Mouse (Mus musculus) heart, embryonic 13.5 days (tissue): ENCODE results near the gene Hgfac. TPM values are rescaled to one million over a fixed set of nuclear protein-coding genes. Genes with fewer than 3 reads are reported as not detected.

ENCODE experiments used
- ATAC-seq: fragments of 200-750 bp; cut with Nextera tagmentation; 2 replicates; pipeline ENCODE4 v1.8.0; 2017; ENCODE audit warnings: moderate TSS enrichment; ENCODE audit not compliant: insufficient number of reproducible peaks, low FRiP score, low TSS enrichment; ENCODE audit errors: extremely low read depth
- H3K27ac ChIP-seq: fragments of 300-500 bp; sonication (generic); replicated peaks from 2 replicates; pipeline ENCODE4 v1.5.1; 2015; ENCODE audit warnings: moderate library complexity, mild to moderate bottlenecking, inconsistent platforms
- H3K27me3 ChIP-seq: fragments of 300-500 bp; sonication (generic); replicated peaks from 2 replicates; pipeline ENCODE4 v1.6.1; 2015; ENCODE audit warnings: mild to moderate bottlenecking, inconsistent platforms
- H3K36me3 ChIP-seq: fragments of 300-500 bp; sonication (generic); 2 replicates; pipeline ENCODE4 v1.6.1; 2015; ENCODE audit warnings: mild to moderate bottlenecking, inconsistent platforms
- H3K4me1 ChIP-seq: fragments of 300-500 bp; sonication (generic); 2 replicates; pipeline ENCODE4 v1.6.1; 2015; ENCODE audit warnings: inconsistent platforms
- H3K4me2 ChIP-seq: fragments of 300-500 bp; sonication (generic); 2 replicates; pipeline ENCODE4 v1.6.1; 2015; ENCODE audit warnings: inconsistent platforms, mild to moderate bottlenecking, moderate library complexity
- H3K4me3 ChIP-seq: fragments of 300-500 bp; sonication (generic); 2 replicates; pipeline ENCODE4 v1.5.1; 2015; ENCODE audit warnings: moderate library complexity, mild to moderate bottlenecking, inconsistent platforms
- H3K9ac ChIP-seq: fragments of 300-500 bp; sonication (generic); 2 replicates; pipeline ENCODE4 v1.6.1; 2015; ENCODE audit warnings: inconsistent platforms, mild to moderate bottlenecking, moderate library complexity
- H3K9me3 ChIP-seq: fragments of 300-500 bp; sonication (generic); 2 replicates; pipeline ENCODE4 v1.6.1; 2016; ENCODE audit warnings: inconsistent platforms
- WGBS: fragments of 180-500 bp; shearing (Covaris S2); methylation state at CpG from one replicate; pipeline ENCODE4 v1.1.7; 2015; ENCODE audit warnings: mixed read lengths; 5-methylcytosine and 5-hydroxymethylcytosine counted together
- polyA plus RNA-seq: library from polyadenylated mRNA; unstranded; fragments of >200 nt; fragmentation: Nextera tagmentation; extraction: Ambion mirVana; gene quantifications from 2 replicates; pipeline ENCODE4 v1.2.1, GENCODE M21; 2015

Gene Hgfac
- polyA plus RNA-seq = 0.83 and 2.1 TPM in 2 replicates

DNA sequence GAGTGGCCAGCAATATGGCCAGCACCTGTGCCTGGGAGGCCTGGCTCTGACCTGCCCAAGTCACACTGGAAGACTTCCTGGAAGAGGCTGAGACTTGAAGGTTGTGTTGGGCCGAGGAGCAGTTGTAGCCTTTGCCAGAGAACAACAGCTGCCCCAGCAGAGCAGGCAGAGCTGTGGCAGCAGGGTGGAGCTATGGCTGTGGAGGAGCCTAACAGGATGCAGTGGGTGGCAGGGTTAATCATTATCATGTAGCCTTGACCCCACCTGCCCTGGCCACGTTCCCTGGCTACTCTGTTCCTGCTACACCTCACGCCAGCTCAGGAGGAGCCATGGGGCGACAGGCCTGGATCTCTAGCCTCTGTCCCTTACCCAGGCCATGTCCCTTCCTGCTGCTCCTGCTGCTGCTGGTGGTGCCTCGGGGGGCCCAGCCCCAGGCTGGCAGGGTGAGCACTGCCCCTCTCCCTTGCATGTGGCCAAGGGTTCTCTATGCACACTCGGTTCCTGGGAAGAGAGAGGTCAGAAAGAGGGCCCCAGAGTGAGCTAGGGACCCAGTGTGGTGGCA lies at the start of gene Hgfac:
Gene Hgfac (plus strand): TSS at position 242 of the 562 bp plus-strand sequence.
- H3K4me3 ChIP-seq = no peak within 1 kb of the TSS
- H3K4me2 ChIP-seq = no peak within 1 kb of the TSS
- no peak within 1 kb of the TSS for H3K27ac ChIP-seq
- ATAC-seq = no peak
- no peaks in the 10 kb centered on the region for H3K4me1 ChIP-seq
- H3K27me3 ChIP-seq = 0 out of 2 replicates have a peak, but pooled peaks cover 4% of the 10 kb centered on the region
- WGBS = 38% methylated on average over 6 of the region's 6 CpGs
- no peak within 1 kb of the TSS for H3K9ac ChIP-seq
- H3K9me3 ChIP-seq = no peaks in the 10 kb centered on the region
- no peaks in the 10 kb centered on the region for H3K36me3 ChIP-seq

DNA sequence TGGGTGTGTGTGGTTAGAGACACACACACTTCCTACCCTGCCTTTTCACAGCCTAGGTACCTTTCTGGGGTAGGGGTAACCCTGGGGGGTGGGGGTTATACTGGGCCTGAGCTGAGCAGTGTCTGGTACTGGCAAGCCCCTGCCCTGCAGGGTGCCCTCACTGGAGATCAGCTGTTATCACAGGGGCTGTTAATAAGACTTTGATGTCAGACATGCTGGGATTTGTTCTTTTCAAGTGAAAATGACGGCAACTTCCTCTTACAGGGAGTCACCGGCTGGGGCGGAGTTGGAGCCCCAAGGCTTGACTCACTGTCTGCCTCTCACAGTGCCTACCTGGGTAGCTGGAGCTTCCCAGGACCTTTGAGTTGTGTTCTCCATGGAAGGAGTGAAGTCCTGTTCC lies 42.6 kb upstream of the Hgfac start:
- H3K4me3 ChIP-seq = no peak overlapping the region
- peaks cover 36% of the 10 kb centered on the region for H3K4me1 ChIP-seq
- WGBS = 34% methylated on average over 3 of the region's 3 CpGs
- H3K36me3 ChIP-seq = peaks cover 19% of the 10 kb centered on the region; the same call in 1 of the 2 replicates
- no peak overlapping the region for H3K4me2 ChIP-seq
- no peak for ATAC-seq
- 0 out of 2 replicates have a peak overlapping the region, but pooled peaks have one; percentile 24 for H3K9ac ChIP-seq
- no peak overlapping the region for H3K27ac ChIP-seq
- no peaks in the 10 kb centered on the region for H3K9me3 ChIP-seq
- no peaks in the 10 kb centered on the region for H3K27me3 ChIP-seq

DNA sequence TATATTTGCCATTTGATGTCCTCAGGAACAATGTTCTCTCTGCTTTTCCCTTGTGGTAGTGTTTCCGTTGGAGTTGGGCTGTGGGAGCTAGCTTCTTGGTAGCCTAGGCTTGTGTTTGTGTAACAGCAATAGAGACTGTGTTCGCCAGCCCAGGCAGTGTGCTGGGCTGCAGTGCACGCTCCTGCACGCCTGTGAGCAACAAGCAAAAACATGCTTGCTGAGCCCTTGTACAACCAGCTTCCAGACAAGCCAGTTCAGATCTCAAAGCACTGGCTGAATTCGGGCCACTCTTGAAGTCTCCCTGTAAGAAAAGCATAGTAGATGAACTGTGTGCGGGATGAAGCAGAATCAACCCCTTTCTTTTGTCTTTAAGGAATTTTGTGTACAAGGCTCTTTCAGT lies 42.0 kb upstream of the Hgfac start:
- Histone ChIP-seq H3K4me2 (no peak overlapping the region), H3K4me3 (no peak overlapping the region), H3K27me3 (no peaks in the 10 kb centered on the region), H3K27ac (no peak overlapping the region), H3K9me3 (no peaks in the 10 kb centered on the region), H3K4me1 (peaks cover 40% of the 10 kb centered on the region), H3K36me3 (peaks cover 14% of the 10 kb centered on the region; the same call in 1 of the 2 replicates), H3K9ac (no peak overlapping the region)
- no peak for ATAC-seq
- WGBS = 79% methylated on average over 6 of the region's 6 CpGs

DNA sequence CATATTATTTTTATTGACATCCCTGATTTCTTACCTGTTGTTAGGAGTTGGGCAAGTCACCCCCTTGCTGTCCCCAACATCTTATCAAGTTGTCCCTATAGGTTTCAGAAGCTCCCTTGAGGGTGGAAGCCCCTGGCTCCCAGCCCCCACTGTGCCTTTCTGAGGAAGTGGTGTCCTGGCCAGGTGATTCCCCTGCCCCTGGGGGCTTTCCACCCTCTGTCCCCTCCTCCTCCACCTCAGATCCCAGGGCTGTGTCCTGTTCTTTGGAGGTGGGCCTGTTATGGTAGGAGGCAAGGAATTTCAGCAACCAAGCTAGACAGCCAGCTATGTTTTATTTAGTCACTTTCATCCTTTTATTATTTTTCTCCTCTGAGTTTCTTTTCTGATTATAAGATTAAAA lies 41.0 kb upstream of the Hgfac start:
- ATAC-seq = no peak
- Histone ChIP-seq H3K4me1 (peaks cover 46% of the 10 kb centered on the region), H3K9me3 (no peaks in the 10 kb centered on the region), H3K36me3 (peaks cover 14% of the 10 kb centered on the region; the same call in 1 of the 2 replicates), H3K27ac (no peak overlapping the region), H3K4me3 (no peak overlapping the region), H3K27me3 (no peaks in the 10 kb centered on the region), H3K9ac (no peak overlapping the region), H3K4me2 (no peak overlapping the region)

DNA sequence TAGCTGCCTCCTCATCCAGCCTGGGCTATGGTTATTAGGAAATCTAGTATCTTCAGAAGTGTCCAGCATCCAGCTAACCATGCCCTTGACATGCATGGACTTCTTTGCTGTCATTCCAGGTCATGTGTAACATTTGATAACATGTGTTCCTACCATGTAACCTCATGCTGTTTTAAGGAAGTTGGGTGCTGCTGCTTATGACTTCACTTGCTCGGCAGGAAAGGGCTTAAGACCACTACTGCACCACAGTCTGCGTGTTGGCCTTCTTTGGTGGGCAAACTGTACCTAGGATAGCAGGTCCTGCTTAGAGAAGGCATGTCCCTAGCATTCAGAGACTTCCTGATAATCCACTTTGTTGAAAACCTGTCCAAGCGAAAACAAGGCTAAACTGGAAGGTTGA lies 40.2 kb upstream of the Hgfac start:
- Histone ChIP-seq H3K9ac (no peak overlapping the region), H3K27ac (no peak overlapping the region), H3K4me2 (no peak overlapping the region), H3K27me3 (no peaks in the 10 kb centered on the region), H3K4me1 (peaks cover 51% of the 10 kb centered on the region), H3K36me3 (peaks cover 18% of the 10 kb centered on the region), H3K4me3 (no peak overlapping the region), H3K9me3 (no peaks in the 10 kb centered on the region)
- 71% methylated on average over 3 of the region's 3 CpGs for WGBS
- ATAC-seq = no peak

DNA sequence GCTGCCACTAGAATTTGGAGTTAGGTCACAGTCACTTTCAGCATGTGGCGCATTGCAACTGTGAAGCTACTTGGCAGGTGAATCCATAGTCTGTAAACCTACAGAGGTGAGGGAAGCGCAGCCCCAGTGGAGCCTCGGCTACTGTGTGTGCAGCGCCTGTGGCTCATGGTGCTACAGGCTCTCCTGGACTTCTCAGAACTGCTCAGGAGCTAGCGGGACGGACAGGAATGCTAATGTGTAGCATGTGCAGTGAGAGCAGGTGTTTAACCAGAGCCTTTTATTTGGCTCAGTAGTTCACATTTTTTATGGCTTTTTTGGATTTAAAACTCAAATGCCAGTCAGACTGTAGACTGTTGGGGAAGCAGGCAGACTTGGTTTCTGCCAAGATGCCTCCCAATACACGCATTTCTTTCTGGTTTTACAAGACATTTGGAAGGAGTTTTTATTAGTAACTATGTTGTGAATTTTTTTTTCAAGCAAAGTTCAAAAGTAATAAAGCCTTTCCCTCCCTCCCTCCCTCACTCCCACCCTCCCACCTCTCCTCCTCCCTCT lies 37.6 kb upstream of the Hgfac start:
- Histone ChIP-seq H3K4me1 (peaks cover 44% of the 10 kb centered on the region), H3K9me3 (no peaks in the 10 kb centered on the region), H3K27me3 (no peaks in the 10 kb centered on the region), H3K27ac (peak overlapping the region; percentile 53), H3K9ac (no peak overlapping the region; the same call in 1 of the 2 replicates), H3K4me2 (no peak overlapping the region), H3K4me3 (no peak overlapping the region), H3K36me3 (peaks cover 23% of the 10 kb centered on the region)
- 74% methylated on average over 7 of the region's 7 CpGs for WGBS
- ATAC-seq = no peak

DNA sequence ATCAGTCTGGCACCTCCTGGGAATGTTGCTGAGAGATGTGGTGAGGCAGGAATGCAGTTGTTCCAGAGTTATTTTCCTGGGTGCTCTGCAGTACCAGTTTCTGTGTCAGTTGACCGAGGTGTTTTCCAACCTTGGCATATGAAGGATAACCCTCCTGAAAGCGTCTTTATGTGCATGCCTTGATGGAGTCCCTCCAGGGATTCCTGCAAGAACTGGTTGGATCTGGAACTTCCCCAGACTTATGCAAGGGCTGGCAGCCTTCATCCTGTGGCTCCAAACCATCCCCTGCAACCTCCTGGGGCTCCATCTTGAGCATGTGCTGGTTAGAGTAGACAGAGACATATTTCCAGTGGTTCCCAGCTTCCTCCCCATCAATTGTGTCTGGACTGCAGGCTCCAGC lies 36.5 kb upstream of the Hgfac start:
- Histone ChIP-seq H3K9me3 (no peaks in the 10 kb centered on the region), H3K27me3 (no peaks in the 10 kb centered on the region), H3K4me2 (no peak overlapping the region), H3K9ac (no peak overlapping the region), H3K4me1 (peaks cover 45% of the 10 kb centered on the region), H3K36me3 (peaks cover 23% of the 10 kb centered on the region), H3K27ac (no peak overlapping the region), H3K4me3 (no peak overlapping the region)
- 83% methylated on average over 2 of the region's 2 CpGs for WGBS
- ATAC-seq = no peak

DNA sequence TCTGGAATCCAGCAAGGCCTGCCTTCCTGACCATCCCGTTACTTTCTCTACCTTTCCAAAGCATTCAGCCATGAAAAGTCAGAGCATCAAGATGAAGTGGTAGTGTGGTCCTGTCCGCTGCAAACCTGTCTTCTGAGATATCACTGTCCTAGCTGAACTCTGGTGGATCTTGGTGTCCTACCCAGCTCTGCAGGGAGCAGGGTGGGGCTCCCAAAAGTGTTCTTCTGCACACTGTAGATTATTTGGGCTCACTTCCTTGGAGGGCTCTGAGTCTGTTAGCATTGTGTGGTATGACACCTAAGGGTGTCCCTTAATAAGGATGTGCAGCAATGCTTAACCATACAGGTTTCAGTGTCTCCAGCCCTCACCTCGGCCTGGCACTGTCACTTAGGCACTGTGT lies 35.6 kb upstream of the Hgfac start:
- ATAC-seq = no peak
- Histone ChIP-seq H3K4me1 (peaks cover 40% of the 10 kb centered on the region), H3K9me3 (no peaks in the 10 kb centered on the region), H3K4me2 (no peak overlapping the region), H3K27me3 (no peaks in the 10 kb centered on the region), H3K4me3 (no peak overlapping the region), H3K27ac (no peak overlapping the region), H3K36me3 (peaks cover 30% of the 10 kb centered on the region), H3K9ac (no peak overlapping the region)
- WGBS = 84% methylated on average over 3 of the region's 3 CpGs

DNA sequence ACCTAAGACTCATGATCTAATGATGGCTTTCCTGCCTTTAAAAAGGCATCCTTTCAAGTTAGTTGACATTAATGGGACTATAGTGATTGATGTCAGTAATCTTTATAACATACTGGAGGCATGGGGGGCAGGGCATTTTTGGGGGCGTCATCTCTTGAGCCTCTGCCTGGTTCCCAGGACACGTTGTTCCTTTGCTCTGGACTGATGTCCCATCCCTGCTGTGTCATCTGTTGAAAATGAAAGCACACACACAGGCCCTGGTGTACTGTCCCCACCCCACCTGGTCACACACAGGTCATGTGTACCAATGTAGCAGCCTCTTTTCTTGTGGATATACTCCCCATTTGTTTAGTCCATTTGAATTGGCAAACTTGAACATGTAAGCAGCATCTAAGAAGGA lies 34.7 kb upstream of the Hgfac start:
- no peak for ATAC-seq
- Histone ChIP-seq H3K9me3 (no peaks in the 10 kb centered on the region), H3K4me3 (no peak overlapping the region), H3K27ac (no peak overlapping the region), H3K4me1 (peaks cover 40% of the 10 kb centered on the region), H3K9ac (no peak overlapping the region), H3K27me3 (no peaks in the 10 kb centered on the region), H3K36me3 (peaks cover 30% of the 10 kb centered on the region), H3K4me2 (no peak overlapping the region)
- WGBS = 86% methylated on average over 2 of the region's 2 CpGs

DNA sequence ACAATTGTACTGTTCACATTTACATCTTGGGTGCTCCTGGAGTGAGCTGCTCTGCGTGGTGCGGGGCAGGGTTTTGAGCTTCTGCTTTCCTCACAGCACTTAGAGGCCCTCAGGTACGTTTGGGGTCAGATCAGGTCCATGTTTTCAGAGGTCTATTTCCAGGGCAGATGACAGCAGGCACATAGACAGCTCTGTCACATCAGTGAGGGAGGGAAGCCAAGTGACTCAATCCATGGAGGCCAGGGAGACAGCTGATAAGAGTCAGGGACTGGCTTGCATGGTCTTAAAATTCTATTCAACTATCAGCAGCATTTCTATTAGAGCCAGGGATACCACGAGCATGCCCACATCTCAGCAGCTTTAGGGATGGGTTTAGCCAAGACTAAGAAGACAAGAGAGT lies 32.1 kb upstream of the Hgfac start:
- Histone ChIP-seq H3K9me3 (no peaks in the 10 kb centered on the region), H3K4me1 (peaks cover 23% of the 10 kb centered on the region), H3K36me3 (peaks cover 36% of the 10 kb centered on the region), H3K27me3 (no peaks in the 10 kb centered on the region), H3K4me2 (no peak overlapping the region), H3K9ac (no peak overlapping the region), H3K27ac (peak overlapping the region; percentile 13), H3K4me3 (no peak overlapping the region)
- ATAC-seq = no peak
- 66% methylated on average over 4 of the region's 4 CpGs for WGBS

DNA sequence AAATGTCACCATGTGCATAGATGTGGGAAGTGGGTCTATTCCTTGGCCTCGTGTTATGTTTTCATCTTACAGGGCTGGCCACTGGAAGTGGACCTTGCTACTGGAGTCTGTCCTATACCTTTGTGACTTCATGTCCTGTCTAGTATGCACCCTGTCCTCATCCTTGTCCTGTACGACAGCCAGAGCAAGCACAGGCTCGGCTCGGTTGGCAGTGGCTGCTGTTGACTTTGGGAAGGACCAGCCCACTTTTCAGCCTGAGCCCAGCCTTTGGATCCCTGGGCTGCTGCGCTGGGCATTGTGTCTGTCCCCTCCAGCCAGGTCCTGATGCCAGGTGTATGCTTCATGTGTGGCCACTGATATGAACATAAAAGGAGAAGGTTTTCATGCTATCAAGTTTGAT lies 30.7 kb upstream of the Hgfac start:
- Histone ChIP-seq H3K4me3 (no peak overlapping the region), H3K27ac (no peak overlapping the region), H3K36me3 (peaks cover 33% of the 10 kb centered on the region), H3K27me3 (no peaks in the 10 kb centered on the region), H3K4me2 (no peak overlapping the region), H3K9me3 (no peaks in the 10 kb centered on the region), H3K9ac (no peak overlapping the region), H3K4me1 (peaks cover 13% of the 10 kb centered on the region)
- WGBS = 68% methylated on average over 5 of the region's 5 CpGs
- no peak for ATAC-seq
